Mouse (Mus musculus) forebrain, postnatal 0 days (tissue): Measurements from ENCODE around the gene Smtnl1. TPM values are rescaled to one million over a fixed set of nuclear protein-coding genes. Genes with fewer than 3 reads are reported as not detected.

Source experiments
- ATAC-seq: fragments of 200-750 bp; cut with Nextera tagmentation; 2 replicates; pipeline ENCODE4 v1.8.0; 2017; ENCODE audit warnings: mild to moderate bottlenecking, moderate library complexity
- DNase-seq: peaks from one replicate; pipeline ENCODE4 v3.0.0-alpha.2; 2015
- H3K27ac ChIP-seq: fragments of 300-500 bp; sonication (generic); 2 replicates; pipeline ENCODE4 v1.5.1; 2014; ENCODE audit warnings: low read depth, mild to moderate bottlenecking, antibody characterized with exemption, low read length, moderate library complexity, mixed read lengths
- H3K27me3 ChIP-seq: fragments of 300-500 bp; sonication (generic); 2 replicates; pipeline ENCODE4 v1.6.1; 2014; ENCODE audit warnings: mild to moderate bottlenecking, low read length, mixed read lengths; ENCODE audit not compliant: insufficient read depth
- H3K36me3 ChIP-seq: fragments of 300-500 bp; sonication (generic); 2 replicates; pipeline ENCODE4 v1.6.1; 2014; ENCODE audit warnings: mild to moderate bottlenecking, moderate library complexity; ENCODE audit not compliant: insufficient read depth
- H3K4me1 ChIP-seq: fragments of 300-500 bp; sonication (generic); 2 replicates; pipeline ENCODE4 v1.6.1; 2014; ENCODE audit warnings: antibody characterized with exemption; ENCODE audit not compliant: insufficient read depth
- H3K4me2 ChIP-seq: fragments of 300-500 bp; sonication (generic); 2 replicates; pipeline ENCODE4 v1.6.1; 2014; ENCODE audit warnings: low read depth, mild to moderate bottlenecking, moderate library complexity
- H3K4me3 ChIP-seq: fragments of 300-500 bp; sonication (generic); 2 replicates; pipeline ENCODE4 v1.5.1; 2014; ENCODE audit warnings: low read depth, low read length, mixed read lengths
- H3K9ac ChIP-seq: fragments of 300-500 bp; sonication (generic); 2 replicates; pipeline ENCODE4 v1.6.1; 2014; ENCODE audit warnings: mild to moderate bottlenecking
- H3K9me3 ChIP-seq: fragments of 300-500 bp; sonication (generic); 2 replicates; pipeline ENCODE4 v1.6.1; 2016; ENCODE audit warnings: low read length
- CTCF ChIP-seq: sonication (generic); IDR thresholded peaks from 2 replicates; pipeline ENCODE4 v1.5.1; 2016; ENCODE audit warnings: antibody characterized with exemption, control low read depth, low read depth
- WGBS: fragments of 180-500 bp; shearing (Covaris S2); extraction: QIAGEN DNeasy Blood & Tissue Kit; methylation state at CpG from one replicate; pipeline ENCODE4 v1.1.7; 2014; 5-methylcytosine and 5-hydroxymethylcytosine counted together
- polyA plus RNA-seq: library from polyadenylated mRNA; unstranded; fragments of >200 nt; fragmentation: Nextera tagmentation; extraction: Ambion mirVana; gene quantifications from 2 replicates; pipeline ENCODE4 v1.2.1, GENCODE M21; 2015
- total RNA-seq: library from RNA; depleted of rRNA; stranded (reverse); fragments of >200 nt; gene quantifications from 2 replicates; pipeline ENCODE4 v1.2.3, GENCODE M21; 2014

The Smtnl1 gene
- total and polyA plus RNA-seq, 2 experiments from 2014 or later = 0.17 to 0.29 TPM

GRCm38 (mm10) chr2:84823237-84823636 lies 785 bp upstream of the Smtnl1 start:
- WGBS = 42% methylated on average over 2 of the region's 2 CpGs
- Histone ChIP-seq H3K4me3 (no peak overlapping the region), H3K9ac (no peak overlapping the region), H3K9me3 (no peaks in the 10 kb centered on the region), H3K27ac (no peak overlapping the region), H3K27me3 (0 out of 2 replicates have a peak, but pooled peaks cover 4% of the 10 kb centered on the region), H3K4me2 (no peak overlapping the region), H3K4me1 (peaks cover 11% of the 10 kb centered on the region; the same call in 1 of the 2 replicates), H3K36me3 (no peaks in the 10 kb centered on the region)
- no peak for TF ChIP-seq CTCF
- DNase-seq (no peak), ATAC-seq (no peak)

GRCm38 (mm10) chr2:84819861-84820260 lies 2.6 kb downstream of the Smtnl1 start:
- Histone ChIP-seq H3K9ac (no peak overlapping the region), H3K4me1 (no peaks in the 10 kb centered on the region), H3K9me3 (no peaks in the 10 kb centered on the region), H3K4me3 (no peak overlapping the region), H3K27me3 (0 out of 2 replicates have a peak, but pooled peaks cover 4% of the 10 kb centered on the region), H3K4me2 (no peak overlapping the region), H3K27ac (no peak overlapping the region), H3K36me3 (no peaks in the 10 kb centered on the region)
- ATAC-seq (no peak), DNase-seq (no peak)
- WGBS = 65% methylated on average over 3 of the region's 3 CpGs
- no peak for TF ChIP-seq CTCF

- 79% methylated on average over 6 of the region's 6 CpGs for WGBS
- no peak overlapping the region for H3K9ac ChIP-seq
- no peak for TF ChIP-seq CTCF
- no peak overlapping the region for H3K4me3 ChIP-seq
- H3K36me3 ChIP-seq = no peaks in the 10 kb centered on the region
- H3K4me2 ChIP-seq = no peak overlapping the region
- H3K27ac ChIP-seq = no peak overlapping the region
- no peaks in the 10 kb centered on the region for H3K9me3 ChIP-seq
- no peaks in the 10 kb centered on the region for H3K4me1 ChIP-seq
- no peak for ATAC-seq
- H3K27me3 ChIP-seq = no peaks in the 10 kb centered on the region
- DNase-seq = no peak
Observed at GRCm38 (mm10) chr2:84812676-84813075, 9.8 kb downstream of the Smtnl1 start.

DNA sequence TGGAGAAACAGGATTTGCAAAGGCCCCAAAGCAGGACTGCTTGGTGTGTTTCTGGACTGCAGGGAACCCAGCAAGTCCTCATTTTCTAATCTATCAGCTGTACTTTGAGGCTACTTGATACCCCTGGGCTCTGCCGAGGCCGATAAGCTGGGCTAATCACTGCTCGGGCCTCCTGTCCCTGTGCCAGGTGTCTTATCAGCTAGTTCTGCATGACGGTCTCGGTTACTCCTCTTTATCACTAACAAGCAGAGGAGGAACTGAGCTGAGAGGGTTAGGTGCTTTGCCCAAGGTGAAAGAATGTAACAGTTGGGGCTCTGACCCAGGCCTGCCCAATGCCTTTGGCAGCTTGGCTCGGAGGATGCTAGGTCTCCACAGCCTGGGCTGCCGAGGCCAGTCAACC lies 10.6 kb downstream of the Smtnl1 start:
- no peak for TF ChIP-seq CTCF
- H3K27me3 ChIP-seq = no peaks in the 10 kb centered on the region
- no peak overlapping the region for H3K4me3 ChIP-seq
- ATAC-seq (no peak), DNase-seq (no peak)
- no peaks in the 10 kb centered on the region for H3K9me3 ChIP-seq
- H3K4me2 ChIP-seq = no peak overlapping the region
- no peaks in the 10 kb centered on the region for H3K36me3 ChIP-seq
- no peaks in the 10 kb centered on the region for H3K4me1 ChIP-seq
- H3K9ac ChIP-seq = no peak overlapping the region
- 87% methylated on average over 7 of the region's 7 CpGs for WGBS
- H3K27ac ChIP-seq = no peak overlapping the region

DNA sequence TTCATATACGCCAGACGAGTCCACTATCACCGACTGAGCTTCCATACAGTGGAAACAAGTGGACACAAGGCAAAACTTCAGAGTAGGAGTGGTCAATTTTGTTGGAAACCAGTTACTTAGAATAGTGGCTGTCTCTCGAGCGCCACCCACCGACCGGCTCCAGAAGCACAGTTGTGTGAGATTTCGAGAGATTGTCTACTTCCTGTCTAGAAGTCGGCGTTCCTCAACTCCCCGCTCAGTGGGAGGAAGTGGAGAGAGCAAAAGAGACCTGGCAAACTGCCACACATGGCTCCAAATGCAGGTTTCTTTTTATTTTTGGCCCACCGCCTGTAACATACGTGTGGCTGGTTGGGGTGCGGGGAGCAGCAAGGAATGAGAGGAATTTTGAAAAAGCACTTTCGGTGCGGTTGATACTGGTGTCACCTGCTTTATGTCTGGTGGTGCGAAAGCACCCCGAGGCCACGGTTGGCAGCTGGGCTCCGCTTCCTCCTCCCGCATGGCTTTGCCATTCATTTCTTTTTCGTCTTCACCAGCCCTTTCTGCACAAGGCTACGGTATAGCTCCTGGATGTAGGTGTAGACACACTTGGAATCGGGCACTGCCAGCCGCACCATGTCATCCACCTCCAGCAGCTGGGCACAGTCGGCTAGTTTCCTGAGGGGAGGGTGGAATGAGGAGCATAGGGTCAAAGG lies 11.4 kb downstream of the Smtnl1 start:
- no peaks in the 10 kb centered on the region for H3K9me3 ChIP-seq
- peak overlapping the region; percentile 43 for H3K4me2 ChIP-seq
- TF ChIP-seq CTCF = peak; percentile 76
- ATAC-seq (peak; percentile 91), DNase-seq (peak; percentile 87)
- no peaks in the 10 kb centered on the region for H3K36me3 ChIP-seq
- no peak overlapping the region for H3K27ac ChIP-seq
- 32% methylated on average over 26 of the region's 26 CpGs for WGBS
- H3K27me3 ChIP-seq = no peaks in the 10 kb centered on the region
- 0 out of 2 replicates have a peak overlapping the region, but pooled peaks have one; percentile 1 for H3K9ac ChIP-seq
- H3K4me3 ChIP-seq = peak overlapping the region; percentile 15; the same call in 1 of the 2 replicates
- H3K4me1 ChIP-seq = no peaks in the 10 kb centered on the region

- DNase-seq = no peak
Observed at GRCm38 (mm10) chr2:84810526-84810885, 11.9 kb downstream of the Smtnl1 start.

GRCm38 (mm10) chr2:84809330-84809729 lies 13.1 kb downstream of the Smtnl1 start:
- no peak overlapping the region for H3K4me3 ChIP-seq
- no peaks in the 10 kb centered on the region for H3K36me3 ChIP-seq
- H3K4me1 ChIP-seq = no peaks in the 10 kb centered on the region
- H3K27me3 ChIP-seq = no peaks in the 10 kb centered on the region
- no peak for ATAC-seq
- H3K9ac ChIP-seq = no peak overlapping the region
- no peaks in the 10 kb centered on the region for H3K9me3 ChIP-seq
- TF ChIP-seq CTCF = no peak
- no peak for DNase-seq
- no peak overlapping the region for H3K4me2 ChIP-seq
- H3K27ac ChIP-seq = no peak overlapping the region

More at GRCm38 (mm10) chr2:84810526-84810885, 11.9 kb downstream of the Smtnl1 start:
- no peak for TF ChIP-seq CTCF
- peak; percentile 17 for ATAC-seq
- H3K4me1 ChIP-seq = no peaks in the 10 kb centered on the region
- H3K36me3 ChIP-seq = no peaks in the 10 kb centered on the region
- H3K27me3 ChIP-seq = no peaks in the 10 kb centered on the region
- WGBS = 45% methylated on average over 6 of the region's 6 CpGs
- no peaks in the 10 kb centered on the region for H3K9me3 ChIP-seq
- no peak overlapping the region for H3K9ac ChIP-seq
- H3K27ac ChIP-seq = no peak overlapping the region; the same call in 1 of the 2 replicates
- no peak overlapping the region for H3K4me3 ChIP-seq
- peak overlapping the region; percentile 43 for H3K4me2 ChIP-seq
